Mouse (Mus musculus) liver, postnatal 0 days (tissue): Measurements from ENCODE around the gene Rgs6. TPM values are rescaled to one million over a fixed set of nuclear protein-coding genes. Genes with fewer than 3 reads are reported as not detected.

ENCODE experiments used
- ATAC-seq: fragments of 200-750 bp; cut with Nextera tagmentation; 2 replicates; pipeline ENCODE4 v1.8.0; 2017; ENCODE audit warnings: mild to moderate bottlenecking, moderate library complexity
- DNase-seq: peaks from one replicate; pipeline ENCODE4 v3.0.0-alpha.2; 2016
- H3K27ac ChIP-seq: fragments of 300-500 bp; sonication (generic); 2 replicates; pipeline ENCODE4 v1.5.1; 2014; ENCODE audit warnings: antibody characterized with exemption, moderate library complexity, mild to moderate bottlenecking, low read depth
- H3K27me3 ChIP-seq: fragments of 300-500 bp; sonication (generic); 2 replicates; pipeline ENCODE4 v1.6.1; 2014; ENCODE audit warnings: low read length, control low read depth, mixed read lengths; ENCODE audit not compliant: insufficient read depth
- H3K36me3 ChIP-seq: fragments of 300-500 bp; sonication (generic); replicated peaks from 2 replicates; pipeline ENCODE4 v1.6.1; 2014; ENCODE audit warnings: mild to moderate bottlenecking, control low read depth, low read length, moderate library complexity, mixed read lengths; ENCODE audit not compliant: insufficient read depth
- H3K4me1 ChIP-seq: fragments of 300-500 bp; sonication (generic); 2 replicates; pipeline ENCODE4 v1.6.1; 2014; ENCODE audit warnings: antibody characterized with exemption, mild to moderate bottlenecking, control low read depth; ENCODE audit not compliant: insufficient read depth
- H3K4me2 ChIP-seq: fragments of 300-500 bp; sonication (generic); 2 replicates; pipeline ENCODE4 v1.6.1; 2014; ENCODE audit warnings: low read depth, mild to moderate bottlenecking, low read length, moderate library complexity, mixed read lengths
- H3K4me3 ChIP-seq: fragments of 300-500 bp; sonication (generic); 2 replicates; pipeline ENCODE4 v1.5.1; 2014; ENCODE audit warnings: low read depth, low read length
- H3K9ac ChIP-seq: fragments of 300-500 bp; sonication (generic); replicated peaks from 2 replicates; pipeline ENCODE4 v1.6.1; 2014; ENCODE audit warnings: mild to moderate bottlenecking, moderate library complexity
- H3K9me3 ChIP-seq: fragments of 300-500 bp; sonication (generic); 2 replicates; pipeline ENCODE4 v1.6.1; 2016; ENCODE audit warnings: mild to moderate bottlenecking, control low read depth, low read length, mixed read lengths
- CTCF ChIP-seq: sonication (generic); IDR thresholded peaks from 2 replicates; pipeline ENCODE4 v1.5.1; 2016; ENCODE audit warnings: antibody characterized with exemption, low read depth
- EP300 ChIP-seq: IDR thresholded peaks from 2 replicates; pipeline ENCODE4 v1.6.1; 2016; ENCODE audit warnings: antibody characterized with exemption, low read depth, mild to moderate bottlenecking
- WGBS: fragments of 180-500 bp; shearing (Covaris S2); extraction: QIAGEN DNeasy Blood & Tissue Kit; methylation state at CpG from one replicate; pipeline ENCODE4 v1.1.7; 2014; ENCODE audit not compliant: insufficient replicate concordance; 5-methylcytosine and 5-hydroxymethylcytosine counted together
- polyA plus RNA-seq: library from polyadenylated mRNA; unstranded; fragments of >200 nt; fragmentation: Nextera tagmentation; extraction: Ambion mirVana; gene quantifications from 2 replicates; pipeline ENCODE4 v1.2.1, GENCODE M21; 2015

The Rgs6 gene
- polyA plus RNA-seq, 1 experiment from 2014 or later = 0.09 TPM

DNA sequence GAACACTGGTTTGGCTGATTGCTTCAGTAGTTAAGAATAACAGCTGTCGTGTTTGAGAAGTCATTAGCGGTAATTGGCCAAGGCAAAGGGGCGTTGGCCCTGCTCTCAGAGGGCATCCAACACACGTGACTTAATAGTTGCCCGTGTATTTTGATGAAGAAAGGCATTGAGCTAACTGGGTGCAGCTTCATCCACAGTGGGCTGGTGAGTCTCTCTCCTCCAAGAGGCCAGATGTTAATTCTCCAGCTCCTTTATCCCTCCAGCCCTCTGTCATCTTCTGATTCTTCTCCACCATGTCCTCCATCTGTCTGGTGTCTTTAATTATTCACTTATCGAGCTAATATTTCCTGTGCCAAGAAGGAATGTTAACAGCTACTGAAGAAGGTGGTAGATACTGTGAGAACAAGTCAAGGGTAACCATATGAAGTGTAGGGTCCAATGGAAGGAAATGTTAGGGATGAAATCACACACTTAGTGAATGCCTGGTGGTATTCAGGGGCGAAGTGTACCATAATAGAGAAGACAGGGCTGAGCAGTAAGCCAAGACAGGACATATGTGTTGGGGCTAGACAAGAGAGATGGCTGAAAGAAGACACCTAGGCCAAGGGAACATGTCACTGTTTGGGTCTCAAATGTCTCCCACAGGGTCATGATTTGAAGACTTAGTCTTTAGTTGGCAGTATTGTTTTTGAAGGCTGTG is 411.4 kb downstream of the Rgs6 start:
- no peak for DNase-seq

DNA sequence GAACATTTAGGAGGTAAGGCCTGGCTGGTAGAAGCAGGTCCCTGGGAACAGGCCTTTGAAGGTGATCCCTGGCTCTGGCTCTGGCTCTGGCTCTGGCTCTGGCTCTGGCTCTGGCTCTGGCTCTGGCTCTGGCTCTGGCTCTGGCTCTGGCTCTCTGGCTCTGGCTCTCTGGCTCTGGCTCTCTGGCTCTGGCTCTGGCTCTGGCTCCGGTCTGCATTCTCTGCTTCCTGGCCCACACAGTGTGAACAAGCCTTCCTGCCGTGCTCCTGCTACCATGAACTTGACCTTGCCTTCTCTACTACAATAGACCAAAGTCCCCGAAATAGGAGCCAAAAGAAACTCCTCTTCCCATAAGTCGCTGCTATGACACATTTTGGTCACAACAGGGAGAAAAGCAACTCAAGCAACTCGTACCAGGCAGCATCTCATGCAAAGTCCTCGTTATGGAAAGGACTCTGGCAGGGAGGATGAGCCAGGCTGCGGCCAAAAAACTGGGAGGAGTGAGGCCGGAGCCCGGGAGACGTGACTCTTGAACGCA is 412.0 kb downstream of the Rgs6 start:
- 72% methylated on average over 11 of the region's 11 CpGs for WGBS
- TF ChIP-seq EP300 (no peak), CTCF (no peak)
- no peak overlapping the region for H3K27ac ChIP-seq
- no peak for ATAC-seq
- H3K9me3 ChIP-seq = no peaks in the 10 kb centered on the region
- no peak overlapping the region for H3K4me3 ChIP-seq
- H3K4me2 ChIP-seq = no peak overlapping the region
- DNase-seq = no peak
- no peaks in the 10 kb centered on the region for H3K4me1 ChIP-seq
- H3K9ac ChIP-seq = no peak overlapping the region
- H3K36me3 ChIP-seq = no peaks in the 10 kb centered on the region
- H3K27me3 ChIP-seq = no peaks in the 10 kb centered on the region

More for the DNA sequence above, 411.4 kb downstream of the Rgs6 start:
- Histone ChIP-seq H3K9me3 (no peaks in the 10 kb centered on the region), H3K4me3 (no peak overlapping the region), H3K4me1 (no peaks in the 10 kb centered on the region), H3K9ac (no peak overlapping the region), H3K36me3 (no peaks in the 10 kb centered on the region), H3K27me3 (no peaks in the 10 kb centered on the region), H3K27ac (no peak overlapping the region), H3K4me2 (no peak overlapping the region)
- 69% methylated on average over 7 of the region's 7 CpGs for WGBS
- TF ChIP-seq CTCF (no peak), EP300 (no peak)
- ATAC-seq = no peak

DNA sequence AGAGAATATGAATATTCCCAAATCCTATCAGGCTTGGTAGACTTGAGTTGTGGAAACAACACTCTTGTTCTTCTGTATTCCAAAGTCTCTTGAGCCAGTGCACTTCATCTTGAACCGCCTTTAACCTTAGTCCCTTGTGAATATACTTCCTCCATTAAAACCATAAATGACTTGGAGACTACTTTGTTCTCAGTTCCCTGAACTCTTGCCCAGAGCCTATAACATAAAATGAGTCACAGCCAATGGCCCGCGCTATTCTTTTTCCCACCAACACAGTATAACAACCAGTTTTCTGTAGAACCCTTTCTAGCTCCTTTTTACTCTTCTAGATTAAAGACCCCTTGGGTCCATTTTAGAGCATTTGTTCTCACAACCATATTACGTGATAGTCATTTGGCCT is 412.9 kb downstream of the Rgs6 start:
- no peak overlapping the region for H3K4me3 ChIP-seq
- H3K36me3 ChIP-seq = no peaks in the 10 kb centered on the region
- no peaks in the 10 kb centered on the region for H3K9me3 ChIP-seq
- 75% methylated on average over 4 of the region's 4 CpGs for WGBS
- no peak overlapping the region for H3K27ac ChIP-seq
- no peaks in the 10 kb centered on the region for H3K4me1 ChIP-seq
- H3K27me3 ChIP-seq = no peaks in the 10 kb centered on the region
- TF ChIP-seq EP300 (no peak), CTCF (no peak)
- ATAC-seq (no peak), DNase-seq (no peak)
- H3K9ac ChIP-seq = no peak overlapping the region
- H3K4me2 ChIP-seq = no peak overlapping the region

DNA sequence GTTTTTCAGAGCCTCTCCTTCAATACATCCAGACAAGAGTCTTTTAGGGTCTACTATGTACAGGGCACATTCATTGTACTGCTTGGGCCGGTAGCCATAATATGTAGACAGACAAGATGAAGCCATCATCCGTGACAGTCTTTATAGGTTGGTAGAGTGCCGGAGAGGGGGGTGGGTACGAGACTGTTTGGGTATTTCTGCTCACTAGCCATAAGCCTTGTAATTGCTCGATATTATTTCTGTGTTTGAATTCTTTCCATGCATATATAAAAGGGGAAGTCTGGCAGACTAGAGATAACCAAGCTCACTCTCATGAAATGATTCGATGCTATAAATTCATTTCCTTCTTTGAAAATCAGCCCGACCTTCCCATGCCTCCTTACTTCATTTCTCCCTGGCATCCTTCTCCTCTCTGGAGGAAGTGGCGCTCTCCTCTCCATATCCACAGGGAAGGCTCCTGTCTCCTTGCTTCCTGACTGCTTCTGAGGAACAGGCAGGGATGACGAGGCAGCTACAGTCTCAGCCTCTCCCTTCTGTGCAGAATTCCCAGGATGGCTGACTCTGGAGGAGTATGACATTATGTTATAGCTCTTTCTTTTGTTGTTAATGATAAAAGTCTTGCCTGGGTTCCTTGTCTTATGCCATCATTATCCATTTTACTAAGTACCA is 416.1 kb downstream of the Rgs6 start:
- Histone ChIP-seq H3K36me3 (no peaks in the 10 kb centered on the region), H3K4me3 (no peak overlapping the region), H3K4me1 (no peaks in the 10 kb centered on the region), H3K4me2 (no peak overlapping the region), H3K9me3 (no peaks in the 10 kb centered on the region), H3K27me3 (no peaks in the 10 kb centered on the region), H3K9ac (no peak overlapping the region), H3K27ac (no peak overlapping the region)
- ATAC-seq = no peak
- no peak for TF ChIP-seq CTCF
- no peak for TF ChIP-seq EP300
- WGBS = 28% methylated on average over 9 of the region's 9 CpGs
- no peak for DNase-seq

DNA sequence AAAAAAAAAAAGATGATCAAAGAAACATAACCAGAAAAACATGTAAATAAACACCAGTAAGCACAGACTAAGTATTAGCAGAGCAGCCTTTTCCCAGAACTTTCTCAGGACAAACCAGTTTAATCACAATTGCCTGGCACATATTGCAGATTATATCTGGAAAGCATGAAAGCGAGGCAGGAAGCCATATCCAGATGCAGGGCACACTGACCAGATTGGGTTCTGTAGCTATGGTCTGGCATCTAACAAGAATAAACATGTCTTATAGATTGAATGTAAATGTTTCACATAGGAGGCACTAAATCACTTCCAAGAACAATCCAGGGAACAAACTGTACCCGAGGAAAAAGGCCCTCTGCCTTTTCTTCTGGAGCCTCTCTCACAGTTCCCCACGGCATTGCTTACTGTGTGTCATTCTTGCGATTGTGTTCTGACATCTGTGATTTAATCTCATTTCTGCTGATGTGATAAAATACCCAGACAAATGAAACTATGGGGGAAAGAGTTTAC is 423.0 kb downstream of the Rgs6 start:
- H3K27me3 ChIP-seq = no peaks in the 10 kb centered on the region
- no peaks in the 10 kb centered on the region for H3K36me3 ChIP-seq
- TF ChIP-seq CTCF (no peak), EP300 (no peak)
- H3K9me3 ChIP-seq = no peaks in the 10 kb centered on the region
- ATAC-seq (no peak), DNase-seq (no peak)
- 81% methylated on average over 4 of the region's 4 CpGs for WGBS
- no peaks in the 10 kb centered on the region for H3K4me1 ChIP-seq
- no peak overlapping the region for H3K9ac ChIP-seq
- no peak overlapping the region for H3K4me2 ChIP-seq
- no peak overlapping the region for H3K27ac ChIP-seq
- no peak overlapping the region for H3K4me3 ChIP-seq

DNA sequence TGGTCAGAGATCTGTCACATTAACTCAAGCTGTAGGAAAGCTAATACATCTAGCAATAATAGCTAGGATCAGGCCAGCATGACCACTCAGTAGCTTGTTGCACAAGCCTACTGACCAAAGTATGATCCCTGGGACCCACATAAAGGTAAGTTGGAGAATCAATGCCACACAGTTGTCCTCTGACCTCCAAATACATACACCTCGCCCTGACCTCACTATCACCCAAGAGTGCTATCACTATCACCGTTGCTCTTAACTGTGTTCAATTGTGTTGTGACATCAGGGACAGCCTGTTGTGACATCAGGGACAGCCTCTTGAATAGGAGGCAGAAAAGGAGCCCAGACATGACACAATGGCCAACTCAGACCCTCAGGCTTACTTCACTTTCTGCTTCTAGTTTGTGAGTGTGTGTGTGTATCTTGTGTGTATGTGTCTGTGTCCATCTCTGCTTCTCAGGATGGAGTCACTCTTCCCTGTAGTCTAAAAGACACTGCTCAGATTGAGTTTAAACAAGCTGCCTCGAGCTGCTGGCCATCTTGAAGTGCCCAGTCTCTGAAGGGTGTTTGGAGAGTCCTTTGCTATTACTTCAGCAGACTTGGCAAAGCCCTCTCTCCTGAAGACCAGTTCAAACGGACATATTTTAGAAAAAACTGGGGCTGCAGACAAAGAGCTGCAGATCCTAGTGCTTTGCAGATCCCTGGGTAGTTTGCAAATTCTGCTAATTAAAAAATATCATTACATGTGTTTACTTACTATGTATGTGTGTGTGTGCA is 426.0 kb downstream of the Rgs6 start:
- no peak overlapping the region for H3K27ac ChIP-seq
- H3K27me3 ChIP-seq = no peaks in the 10 kb centered on the region
- 36% methylated on average over 4 of the region's 4 CpGs for WGBS
- H3K4me3 ChIP-seq = no peak overlapping the region
- H3K9me3 ChIP-seq = no peaks in the 10 kb centered on the region
- ATAC-seq (peak; percentile 94), DNase-seq (no peak)
- H3K4me1 ChIP-seq = no peaks in the 10 kb centered on the region
- TF ChIP-seq EP300 = no peak
- no peak for TF ChIP-seq CTCF
- H3K4me2 ChIP-seq = no peak overlapping the region
- no peak overlapping the region for H3K9ac ChIP-seq
- no peaks in the 10 kb centered on the region for H3K36me3 ChIP-seq
